In the genomic region with DNA sequence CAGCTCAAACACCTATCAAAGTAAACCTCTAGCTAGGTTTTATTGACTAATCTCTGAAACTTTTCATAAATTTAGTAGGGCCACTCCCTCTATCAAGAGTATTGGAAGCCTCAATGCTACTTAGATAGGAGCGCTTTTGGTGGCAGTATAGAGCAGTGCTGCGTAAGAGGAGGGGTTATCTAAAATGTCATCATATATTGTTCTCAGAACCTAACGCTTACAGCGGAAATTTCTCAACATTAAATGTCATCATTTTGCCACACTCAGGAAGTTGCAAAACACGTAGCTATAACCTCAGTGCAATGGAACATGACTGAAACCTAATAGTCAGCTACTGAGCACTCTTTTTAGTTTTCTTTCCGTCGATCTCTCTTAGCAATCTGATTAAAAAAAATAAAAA, we compare ENCODE assay signal across 17 mouse cellular contexts.
DNase-seq lines count a peak whose midpoint lies in the region; ATAC-seq and TF ChIP-seq lines count a peak whose summit lies in the region.
"Had no signal": no experiment of that assay in that cellular context is flagged by ENCODE, and none has a peak within 500 bp of the region (broad histone marks: within the 10 kb centered on the region; RNA-seq: fewer than 3 reads in every experiment).

No protein-coding gene starts in this region.

- no peak overlapping the region for H3K4me2 ChIP-seq in liver, embryonic 16.5 days (ENCODE audit: low read depth, low read length)
- H3K4me2 ChIP-seq: embryonic facial prominence, embryonic 12.5 days; limb, embryonic 15.5 days had no signal

- no peak overlapping the region for H3K27ac ChIP-seq in liver, embryonic 16.5 days (ENCODE audit: low read length)
- H3K27ac ChIP-seq in heart, embryonic 10.5 days: no peak overlapping the region
- H3K27ac ChIP-seq: embryonic facial prominence, embryonic 12.5 days; left cerebral cortex, adult 2 months; limb, embryonic 15.5 days had no signal

- no peak overlapping the region for H3K9ac ChIP-seq in liver, embryonic 16.5 days (ENCODE audit: low read depth, low read length)
- H3K9ac ChIP-seq: embryonic facial prominence, embryonic 12.5 days; limb, embryonic 15.5 days had no signal

- no peak for TF ChIP-seq POLR2A in lung, adult 2 months (IDR thresholded peaks at IDR 0.05; ENCODE audit: borderline replicate concordance, extremely low read depth, low read depth, low read length)

- peak; percentile 45 for DNase-seq in lung, postnatal 25 days (ENCODE audit: low spot score)
- DNase-seq in lung, adult 2 months: no peak
- peak; percentile 48 for DNase-seq in c-Kit-positive CD71-negative TER-119-negative erythroid progenitor cells, embryonic 14.5 days (ENCODE audit: low read depth)
- peak; percentile 16 for DNase-seq in skeletal muscle tissue, adult 2 months (ENCODE audit: low read depth, low spot score)
- DNase-seq in retina, postnatal 1 day: no peak
- DNase-seq in heart, embryonic 10.5 days (ENCODE audit: low spot score): no peak
- DNase-seq: adrenal gland, adult 2 months; cerebellum, postnatal 25 days; heart, postnatal 4 days; kidney, postnatal 4 days; midbrain, embryonic 14.5 days; right cerebral cortex, postnatal 25 days had no signal

- no peaks in the 10 kb centered on the region for H3K27me3 ChIP-seq in liver, embryonic 16.5 days (ENCODE audit: control insufficient read depth, insufficient read depth, low read depth, low read length)
- no peaks in the 10 kb centered on the region for H3K27me3 ChIP-seq in heart, embryonic 10.5 days (ENCODE audit: insufficient read depth, poor library complexity, severe bottlenecking)
- H3K27me3 ChIP-seq: embryonic facial prominence, embryonic 12.5 days; limb, embryonic 15.5 days had no signal

- no peak for TF ChIP-seq CTCF in lung, adult 2 months (IDR thresholded peaks at IDR 0.05; ENCODE audit: insufficient read depth, low read length)

- no peak overlapping the region for H3K4me3 ChIP-seq in lung, adult 2 months (replicated peaks; ENCODE audit: extremely low read depth, low read depth, low read length)
- H3K4me3 ChIP-seq in liver, embryonic 16.5 days (ENCODE audit: low read depth, low read length): no peak overlapping the region
- no peak overlapping the region for H3K4me3 ChIP-seq in heart, embryonic 10.5 days
- H3K4me3 ChIP-seq: embryonic facial prominence, embryonic 12.5 days; left cerebral cortex, adult 2 months; limb, embryonic 15.5 days had no signal

- H3K9me3 ChIP-seq in liver, embryonic 16.5 days (replicated peaks; ENCODE audit: control insufficient read depth, low read length): no peaks in the 10 kb centered on the region
- no peaks in the 10 kb centered on the region for H3K9me3 ChIP-seq in heart, embryonic 10.5 days
- H3K9me3 ChIP-seq: embryonic facial prominence, embryonic 12.5 days; limb, embryonic 15.5 days had no signal

- ATAC-seq in liver, embryonic 16.5 days (ENCODE audit: low read depth): peak; percentile 72
- ATAC-seq: intestine, embryonic 16.5 days had no signal

- H3K36me3 ChIP-seq in liver, embryonic 16.5 days (ENCODE audit: control insufficient read depth, insufficient read depth): no peaks in the 10 kb centered on the region
- no peaks in the 10 kb centered on the region for H3K36me3 ChIP-seq in heart, embryonic 10.5 days
- H3K36me3 ChIP-seq: embryonic facial prominence, embryonic 12.5 days; limb, embryonic 15.5 days had no signal

- H3K4me1 ChIP-seq in lung, adult 2 months (ENCODE audit: control insufficient read depth, insufficient read depth, low read length): no peaks in the 10 kb centered on the region
- no peaks in the 10 kb centered on the region; the same call in 1 of the 2 replicates for H3K4me1 ChIP-seq in liver, embryonic 16.5 days (ENCODE audit: control insufficient read depth, low read depth, low read length)
- peaks cover under 1% of the 10 kb centered on the region; the same call in 1 of the 2 replicates for H3K4me1 ChIP-seq in heart, embryonic 10.5 days
- H3K4me1 ChIP-seq: embryonic facial prominence, embryonic 12.5 days; limb, embryonic 15.5 days had no signal

- WGBS in lung, adult 2 months: 47% methylated on average over 7 of the region's 7 CpGs
- 20% methylated on average over 7 of the region's 7 CpGs for WGBS in liver, embryonic 16.5 days (ENCODE audit: insufficient replicate concordance)
- WGBS in heart, embryonic 10.5 days: 84% methylated on average over 7 of the region's 7 CpGs

Comparison
In these comparisons a context has a peak if more than half of its experiments do, and no peak if none do; other contexts are left out.
1. DNase-seq: peak in lung, postnatal 25 days (single experiment), c-Kit-positive CD71-negative TER-119-negative erythroid progenitor cells, embryonic 14.5 days (single experiment) and skeletal muscle tissue, adult 2 months (single experiment); none in lung, adult 2 months (single experiment), retina, postnatal 1 day (single experiment) and heart, embryonic 10.5 days (single experiment).